Mouse (Mus musculus): ENCODE data around the gene Aif1l. TPM values are rescaled to one million over a fixed set of nuclear protein-coding genes. Genes with fewer than 3 reads are reported as not detected.
A peak's percentile ranks its signal among the peaks of the same experiment; 100 is the strongest.
"Not testable (repeated sequence)": the region's sequence is repeated elsewhere in the genome, so short reads cannot be mapped to it uniquely, and the experiment has no call there.

Aif1l gene
- 1 to 10 TPM; 1.3 to 3.7 (median 2.3) TPM for total RNA-seq (2022)

DNA sequence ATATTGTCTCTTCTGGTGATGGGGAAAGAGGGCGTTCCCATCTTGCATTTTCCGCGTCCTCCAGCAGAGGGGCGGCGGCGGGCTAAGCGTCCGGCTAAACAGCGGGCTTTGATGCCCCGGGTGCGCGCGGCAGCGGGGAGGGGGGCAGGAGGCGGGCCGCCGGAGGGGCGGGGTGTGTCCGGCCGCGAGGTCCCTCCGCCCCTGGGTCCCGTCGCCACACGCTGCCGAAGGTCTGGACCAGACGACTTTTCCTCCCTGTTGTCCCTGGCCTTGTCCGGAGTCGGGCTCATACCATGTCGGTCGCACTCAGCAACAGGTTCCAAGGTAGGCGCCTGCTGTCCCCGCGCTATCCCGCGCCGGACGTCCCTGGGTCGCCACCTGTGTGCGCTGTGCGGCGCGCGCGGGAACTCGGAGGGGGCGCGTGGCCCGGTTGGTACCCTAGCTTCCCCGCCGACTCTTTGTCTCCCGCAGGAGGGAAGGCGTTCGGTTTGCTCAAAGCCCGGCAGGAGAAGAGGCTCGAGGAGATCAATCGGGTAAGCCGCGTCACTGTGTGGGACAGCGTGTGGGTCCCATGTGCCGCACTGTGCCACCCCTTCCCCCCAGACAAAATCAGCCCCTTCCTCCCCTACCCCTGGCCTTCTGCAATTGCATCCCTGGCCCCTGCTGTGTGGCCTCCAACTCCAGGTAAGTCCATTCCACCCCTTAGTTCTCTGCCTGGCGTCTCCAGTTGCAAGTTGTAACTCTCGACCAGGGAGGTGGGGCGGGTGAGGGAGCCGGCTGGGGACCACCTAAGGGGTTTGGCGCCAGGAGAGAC is at the start of gene Aif1l:
TSS of gene Aif1l (plus strand) at position 82 of the 814 bp plus-strand sequence.
- DNase-seq (ENCODE audit: low spot score in 2 of 2) = peak in 1 of 2 experiments; percentile 26

DNA sequence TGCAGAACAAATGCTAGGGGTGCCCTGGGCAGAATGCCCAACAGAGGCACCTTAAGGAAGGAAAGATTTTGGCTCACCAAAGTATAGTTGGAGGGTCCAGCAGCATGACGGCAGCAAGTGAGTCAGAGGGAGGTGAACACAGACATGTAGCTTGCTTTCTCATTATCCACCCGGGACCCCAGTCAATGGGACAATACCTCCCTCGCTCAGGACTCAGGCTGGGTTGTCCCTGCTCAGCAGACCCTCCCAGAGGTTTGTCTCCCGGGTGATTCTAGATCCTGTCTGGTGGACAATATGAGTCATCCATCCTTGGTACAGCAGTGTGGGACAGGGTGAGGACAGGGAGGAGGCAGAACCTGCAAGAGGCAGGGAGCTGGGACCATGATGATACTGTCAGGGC is 49.0 kb upstream of the Aif1l start:
- DNase-seq (ENCODE audit: low spot score in 2 of 2) = no peak

DNA sequence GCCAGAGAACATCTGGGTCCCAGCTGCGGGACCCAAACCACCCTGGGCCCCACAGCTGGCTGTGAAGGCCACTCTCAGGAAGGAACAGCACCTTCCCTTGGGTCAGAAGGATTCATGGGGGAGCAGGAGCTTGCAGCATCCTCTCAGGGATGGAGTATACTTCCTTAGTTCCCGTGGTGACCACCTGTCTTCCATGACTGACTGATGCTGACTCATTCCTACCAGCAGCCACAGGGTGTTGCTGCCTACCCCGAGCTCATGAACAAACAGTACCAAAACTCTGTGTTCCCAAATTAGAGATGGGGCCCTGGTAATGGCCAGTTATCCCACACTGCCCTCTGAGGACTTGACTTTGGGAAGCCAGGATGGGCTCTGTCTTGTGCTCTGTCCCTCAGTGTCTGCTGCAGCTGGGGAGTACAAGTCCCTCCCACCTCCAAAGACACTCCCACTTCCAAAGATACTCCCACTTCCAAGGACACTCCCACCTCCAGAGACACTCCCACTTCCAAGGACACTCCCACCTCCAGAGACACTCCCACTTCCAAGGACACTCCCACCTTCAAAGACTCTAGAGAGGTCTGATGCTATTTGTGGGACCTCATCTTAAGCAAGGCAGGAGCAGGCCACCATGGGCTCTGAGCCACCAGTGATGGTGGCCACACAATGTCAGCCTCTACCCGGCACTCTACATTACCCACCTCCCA is 48.1 kb upstream of the Aif1l start:
- DNase-seq (ENCODE audit: low spot score in 2 of 2) = no peak

DNA sequence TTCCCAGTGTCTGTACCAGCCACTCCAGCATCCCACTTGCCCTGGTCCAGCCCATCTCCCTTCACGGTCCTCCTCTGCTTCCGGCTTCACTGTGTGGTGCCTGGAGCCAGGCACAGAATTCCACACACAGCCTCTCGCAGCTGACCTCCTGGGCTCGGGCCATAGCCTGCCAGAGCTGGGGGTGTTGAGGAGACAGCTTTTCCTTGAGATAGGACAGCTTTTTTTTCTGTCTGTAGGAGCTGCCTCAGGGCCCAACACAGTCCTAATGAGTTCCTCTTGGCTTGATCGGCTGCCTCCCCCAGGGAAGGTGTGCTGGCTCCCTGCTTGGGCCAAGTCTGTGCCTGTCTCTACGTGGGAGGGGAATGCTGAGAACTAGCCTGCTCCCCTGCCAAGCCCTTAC is 45.9 kb upstream of the Aif1l start:
- no peak for DNase-seq (ENCODE audit: low spot score in 2 of 2)

DNA sequence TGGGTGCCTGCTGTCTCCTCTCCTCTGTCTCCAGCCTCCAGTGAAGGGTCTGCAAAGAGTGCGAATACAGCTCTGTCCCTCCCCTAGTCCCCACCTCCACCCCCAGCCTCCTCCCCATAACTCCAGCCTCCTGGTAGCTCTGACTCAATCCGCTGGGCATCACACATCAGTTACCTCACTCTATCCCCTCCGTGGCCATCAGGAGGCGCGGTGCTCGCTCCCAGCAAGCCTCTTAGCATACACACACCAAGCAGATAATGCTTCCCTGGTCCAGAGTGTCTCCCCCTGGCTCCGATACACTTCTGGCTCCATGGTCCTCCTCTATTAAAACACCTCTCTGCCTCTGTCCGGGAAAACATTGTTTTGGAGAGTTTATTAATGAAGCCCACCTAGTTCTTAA is 45.3 kb upstream of the Aif1l start:
- DNase-seq (ENCODE audit: low spot score in 2 of 2) = no peak

DNA sequence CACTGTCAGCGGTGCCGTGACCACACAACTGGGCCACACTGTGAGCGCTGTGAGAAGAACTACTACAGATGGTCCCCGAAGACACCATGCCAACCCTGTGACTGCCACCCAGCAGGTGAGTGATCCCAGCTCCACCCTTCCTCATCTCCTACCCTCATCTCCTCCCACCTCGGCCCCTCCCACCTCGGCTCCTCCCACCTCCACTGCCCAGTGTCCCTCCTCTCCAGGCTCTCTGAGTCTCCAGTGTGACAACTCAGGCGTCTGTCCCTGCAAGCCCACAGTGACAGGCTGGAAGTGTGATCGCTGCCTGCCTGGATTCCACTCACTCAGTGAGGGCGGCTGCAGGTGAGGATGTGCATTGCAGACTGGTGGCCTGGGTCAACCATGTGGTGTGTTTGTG is 44.3 kb upstream of the Aif1l start:
- DNase-seq (ENCODE audit: low spot score in 2 of 2) = no peak

DNA sequence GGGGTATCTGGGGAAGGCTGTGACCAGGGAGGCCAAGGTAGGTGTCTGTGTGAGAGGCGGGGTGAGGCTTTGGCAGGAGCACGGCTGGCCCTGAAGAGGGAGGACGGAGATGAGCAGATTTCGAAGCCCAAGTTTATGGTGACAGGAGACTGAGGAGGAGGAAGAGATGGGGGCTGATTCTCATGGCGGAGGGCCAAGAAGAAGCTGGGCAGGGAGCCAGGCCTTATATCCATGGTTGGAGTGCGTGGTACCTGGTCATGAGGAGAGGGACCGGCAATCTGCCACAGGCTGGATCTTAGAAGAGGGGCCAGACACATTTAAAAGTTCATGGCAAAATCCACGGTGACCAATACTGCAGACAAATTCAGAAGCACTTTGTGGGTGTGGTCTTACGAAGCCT is 43.5 kb upstream of the Aif1l start:
- no peak for DNase-seq (ENCODE audit: low spot score in 2 of 2)

DNA sequence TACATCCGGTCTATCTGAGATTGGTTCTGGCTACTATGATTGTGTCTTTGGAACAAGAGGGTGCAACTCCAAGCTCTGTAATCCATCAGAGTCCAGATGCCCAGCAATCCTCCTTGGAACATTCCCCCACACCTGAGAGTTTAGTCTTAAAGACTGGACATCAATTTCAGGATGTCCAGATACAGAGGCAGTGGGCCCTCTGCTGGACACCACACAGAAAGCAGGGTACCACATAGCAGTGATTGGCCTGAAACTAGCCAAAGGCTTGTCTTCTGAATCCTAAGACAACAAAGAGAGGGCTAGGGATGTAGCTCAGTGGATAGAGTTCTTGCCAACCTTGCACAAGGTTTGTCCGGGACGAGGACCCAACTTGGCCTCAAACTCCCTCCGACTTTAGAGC is 37.4 kb upstream of the Aif1l start:
- no peak for DNase-seq (ENCODE audit: low spot score in 2 of 2)

DNA sequence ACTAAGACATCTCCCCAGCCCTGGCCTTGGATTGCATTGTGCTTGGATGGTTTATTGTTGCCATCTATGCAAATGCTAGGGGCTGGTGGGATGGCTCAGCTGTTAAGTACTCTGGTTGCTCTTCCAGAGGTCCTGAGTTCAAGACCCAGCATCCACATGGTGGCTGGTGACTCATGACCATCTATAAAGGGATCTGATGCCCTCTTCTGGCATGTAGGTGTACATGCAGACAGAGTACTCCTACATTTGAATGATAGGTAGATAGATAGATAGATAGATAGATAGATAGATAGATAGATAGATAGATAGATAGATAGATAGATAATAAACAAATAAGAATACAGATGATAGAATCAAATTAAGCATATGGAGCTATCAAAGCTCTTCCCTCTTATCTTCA is 35.7 kb upstream of the Aif1l start:
- not testable (repeated sequence) for DNase-seq (ENCODE audit: low spot score in 2 of 2)

DNA sequence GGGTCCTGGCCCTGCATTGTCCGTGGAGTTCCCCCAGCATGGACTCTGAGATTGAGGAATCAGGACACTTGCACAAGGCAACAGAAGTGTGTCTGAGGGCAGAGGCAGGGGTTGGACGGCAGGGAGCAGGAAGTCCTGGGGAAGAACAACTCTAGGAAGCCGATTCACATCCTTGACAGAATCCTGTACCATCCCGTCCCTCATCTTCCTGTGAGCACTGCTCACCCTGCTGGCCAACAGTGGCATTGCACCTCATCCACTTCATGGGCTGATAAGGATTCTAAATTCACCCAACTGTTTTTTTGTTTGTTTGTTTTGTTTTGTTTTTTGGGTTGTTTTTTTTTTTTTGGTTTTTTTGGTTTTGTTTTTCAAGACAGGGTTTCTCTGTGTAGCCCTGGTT is 34.8 kb upstream of the Aif1l start:
- DNase-seq (ENCODE audit: low spot score in 2 of 2) = peak; percentile 56 to 57

DNA sequence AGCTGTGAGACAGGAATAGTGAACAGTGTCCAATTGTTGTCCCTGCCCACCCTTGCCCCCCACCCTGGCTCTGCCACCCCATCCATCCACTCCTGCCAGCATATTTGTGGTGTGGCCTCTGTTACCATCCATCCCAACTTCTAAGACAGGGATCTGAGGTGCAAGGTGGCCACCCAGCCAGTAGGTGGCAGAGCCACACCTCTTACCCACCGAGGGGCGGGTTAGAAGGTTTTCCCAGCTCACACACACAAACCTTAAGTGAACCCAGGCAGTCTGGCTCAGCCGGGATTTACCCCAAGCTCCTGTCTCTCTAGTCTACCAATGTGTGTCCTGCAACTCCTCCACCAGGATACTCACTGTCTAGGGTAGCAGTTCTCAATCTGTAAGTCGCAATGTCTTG is 32.3 kb upstream of the Aif1l start:
- DNase-seq (ENCODE audit: low spot score in 2 of 2) = peak in 1 of 2 experiments; percentile 41

DNA sequence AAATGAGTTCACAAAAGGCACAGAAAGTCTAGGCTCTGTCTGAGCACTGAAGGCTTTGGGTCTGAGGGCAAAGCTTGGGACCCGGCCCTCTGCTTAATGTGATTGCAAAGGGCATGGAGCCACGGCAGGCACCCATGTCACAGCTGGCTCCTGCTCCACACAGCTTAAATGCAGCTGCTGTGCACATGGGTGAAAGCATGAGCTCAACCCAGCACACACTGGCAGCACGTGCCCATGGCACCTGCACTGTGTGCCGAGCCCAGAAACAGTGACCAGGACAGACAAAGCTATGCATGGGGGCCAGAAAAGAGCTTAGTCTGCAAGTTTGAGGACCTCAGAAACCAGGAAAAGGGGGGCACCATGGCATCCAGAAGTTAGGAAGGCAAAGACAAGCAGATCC is 26.3 kb upstream of the Aif1l start:
- no peak for DNase-seq (ENCODE audit: low spot score in 2 of 2)

DNA sequence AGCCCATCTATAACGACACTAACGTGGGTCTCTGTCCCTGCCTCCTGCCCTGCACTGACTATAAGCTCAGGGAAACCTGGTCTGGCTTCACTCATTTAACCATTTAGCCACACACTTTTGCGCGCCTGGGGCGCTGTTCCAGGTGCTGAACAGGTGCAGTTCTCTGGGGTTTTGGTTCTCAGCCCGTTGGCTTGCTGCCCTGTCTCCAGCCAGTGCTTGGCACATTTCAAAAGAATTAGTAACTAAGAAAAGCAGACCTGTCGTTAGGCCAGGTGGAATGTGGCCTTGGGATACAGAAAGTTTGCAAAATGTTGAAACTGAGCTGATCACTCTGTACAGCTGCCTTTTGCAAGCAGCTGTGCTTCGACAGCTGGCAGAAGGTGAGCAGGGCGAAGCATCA is 25.1 kb upstream of the Aif1l start:
- DNase-seq (ENCODE audit: low spot score in 2 of 2) = no peak

DNA sequence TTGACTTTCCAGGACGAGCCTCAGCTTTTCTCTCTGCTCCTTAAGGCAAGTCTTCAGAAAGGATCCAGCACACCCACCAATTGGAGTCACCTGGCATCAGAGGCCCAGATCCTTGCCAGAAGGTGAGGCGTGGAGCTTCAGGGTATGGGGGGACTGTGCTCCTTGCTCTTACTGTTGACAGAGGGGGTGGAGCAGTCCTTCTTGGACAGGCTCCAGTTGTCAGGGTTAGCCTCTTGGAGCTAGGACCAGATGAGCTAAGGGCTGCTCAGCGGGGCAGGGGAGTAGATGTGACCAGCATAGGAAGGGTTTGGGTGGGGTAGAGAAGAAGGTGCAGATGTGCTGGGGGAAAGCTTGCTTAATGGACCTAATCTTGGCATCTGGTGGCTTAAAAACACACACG is 24.0 kb upstream of the Aif1l start:
- no peak for DNase-seq (ENCODE audit: low spot score in 2 of 2)

DNA sequence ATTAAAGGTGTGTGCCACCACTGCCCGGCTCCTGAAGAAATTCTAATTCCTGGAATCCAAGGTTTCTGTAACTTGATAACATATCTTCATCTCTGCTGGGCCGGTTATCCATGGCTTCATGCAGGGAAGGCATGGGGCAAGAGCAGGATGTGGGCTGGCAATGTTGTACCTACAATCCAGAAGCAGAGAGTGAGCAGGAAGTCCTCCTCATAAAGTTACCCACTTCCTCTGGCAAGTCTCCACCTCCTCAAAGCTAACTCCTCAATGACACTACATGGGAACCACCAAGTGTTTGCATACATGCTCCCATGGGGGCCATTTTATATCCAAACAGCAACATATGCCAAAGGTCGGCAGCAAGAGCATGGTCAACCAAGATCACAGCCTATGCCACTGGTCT is 20.3 kb upstream of the Aif1l start:
- DNase-seq (ENCODE audit: low spot score in 2 of 2) = no peak

DNA sequence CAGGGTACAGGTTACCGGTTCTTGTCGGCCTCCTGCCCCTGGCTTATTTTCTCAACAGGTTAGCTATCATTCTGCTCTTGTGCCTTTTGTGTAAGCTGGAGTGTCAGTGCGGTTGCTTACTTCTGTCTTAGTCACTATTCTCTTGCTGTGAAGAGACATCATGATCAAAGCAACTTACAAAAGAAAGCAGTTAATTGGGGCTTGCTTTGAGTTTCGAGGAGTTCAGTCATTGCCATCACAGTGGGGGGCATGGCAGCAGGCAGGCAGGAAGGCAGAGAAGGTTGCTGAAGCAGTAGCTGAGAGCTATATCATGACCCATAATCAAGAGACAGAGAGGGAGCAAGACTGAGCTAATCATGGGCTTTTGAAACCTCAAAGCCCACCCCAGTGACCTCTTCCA is 15.4 kb upstream of the Aif1l start:
- no peak for DNase-seq (ENCODE audit: low spot score in 2 of 2)

DNA sequence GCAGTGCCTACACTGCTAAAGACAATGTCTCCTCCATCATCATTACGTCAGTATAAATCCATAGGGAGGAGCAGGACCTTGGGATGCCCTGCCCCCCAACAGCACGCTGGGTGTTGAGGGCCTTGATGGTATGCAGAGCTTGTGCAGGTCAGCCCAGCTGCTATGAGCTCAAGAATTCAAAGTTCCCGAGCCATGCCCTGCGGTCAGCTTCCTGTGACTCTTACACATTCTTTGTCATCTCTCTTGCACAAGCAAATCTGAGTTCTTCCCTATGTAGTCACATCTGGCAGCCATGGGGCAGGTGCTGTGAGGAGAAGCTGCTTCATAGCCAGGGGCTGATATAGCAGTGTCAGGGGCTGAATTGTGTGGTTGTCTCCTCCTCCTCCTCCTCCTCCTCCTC is 14.9 kb upstream of the Aif1l start:
- no peak for DNase-seq (ENCODE audit: low spot score in 2 of 2)

DNA sequence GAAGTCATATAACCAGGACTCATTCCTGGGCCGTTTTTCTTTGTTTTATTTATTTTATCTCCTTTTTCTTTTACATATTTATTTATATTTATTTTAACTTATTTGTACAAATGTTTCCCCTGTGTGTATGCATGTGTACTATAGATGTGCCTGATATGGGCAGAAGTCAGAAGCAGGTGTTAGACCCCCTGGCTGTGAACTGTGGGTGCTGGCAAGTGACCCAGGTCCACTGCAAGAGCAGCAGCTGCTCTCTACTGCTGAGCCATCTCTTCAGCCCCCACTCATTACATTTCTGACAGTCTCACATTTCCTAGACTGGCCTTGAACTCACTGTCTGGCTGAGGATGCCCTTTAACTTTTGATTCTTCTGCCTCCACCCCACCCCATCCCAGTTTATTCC is 11.6 kb upstream of the Aif1l start:
- no peak for DNase-seq (ENCODE audit: low spot score in 2 of 2)

DNA sequence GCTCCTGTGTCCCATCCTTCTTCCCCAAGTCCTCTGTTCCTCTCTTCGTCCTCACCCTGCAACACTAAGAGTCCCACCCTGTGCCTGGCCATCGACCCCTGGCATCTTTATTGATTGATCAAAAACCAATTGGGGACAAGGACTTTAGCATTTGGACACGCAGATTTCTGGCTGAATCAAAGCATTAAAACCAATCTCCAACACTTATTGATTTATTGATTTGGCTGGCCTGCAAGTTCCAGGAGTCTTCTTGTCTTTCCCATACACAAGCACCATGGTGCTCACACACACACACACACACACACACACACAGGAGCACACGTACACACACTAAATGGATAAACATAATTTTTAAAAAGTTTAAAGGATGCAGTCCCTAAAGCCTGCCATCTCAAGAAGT is 6.9 kb upstream of the Aif1l start:
- no peak for DNase-seq (ENCODE audit: low spot score in 2 of 2)

DNA sequence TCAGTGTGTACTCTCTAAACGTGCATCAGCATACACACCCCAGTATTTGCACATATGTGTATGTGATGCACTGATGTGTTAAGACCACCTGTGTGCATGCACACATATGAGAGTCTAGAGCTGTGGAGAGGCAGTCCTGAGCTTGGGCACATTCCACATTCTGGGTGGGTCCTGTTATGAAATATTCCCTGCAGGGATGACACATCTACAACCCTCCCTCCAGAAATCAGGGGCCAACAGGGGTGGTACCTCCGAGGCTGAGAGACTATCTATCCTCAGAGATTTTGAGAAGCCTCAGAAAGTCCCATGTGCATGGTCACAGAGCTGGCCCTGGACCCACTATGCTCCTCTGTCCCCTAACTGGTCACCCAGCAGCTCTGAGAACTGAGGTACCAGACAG is 4.4 kb upstream of the Aif1l start:
- peak in 1 of 2 experiments; percentile 34 for DNase-seq (ENCODE audit: low spot score in 2 of 2)

DNA sequence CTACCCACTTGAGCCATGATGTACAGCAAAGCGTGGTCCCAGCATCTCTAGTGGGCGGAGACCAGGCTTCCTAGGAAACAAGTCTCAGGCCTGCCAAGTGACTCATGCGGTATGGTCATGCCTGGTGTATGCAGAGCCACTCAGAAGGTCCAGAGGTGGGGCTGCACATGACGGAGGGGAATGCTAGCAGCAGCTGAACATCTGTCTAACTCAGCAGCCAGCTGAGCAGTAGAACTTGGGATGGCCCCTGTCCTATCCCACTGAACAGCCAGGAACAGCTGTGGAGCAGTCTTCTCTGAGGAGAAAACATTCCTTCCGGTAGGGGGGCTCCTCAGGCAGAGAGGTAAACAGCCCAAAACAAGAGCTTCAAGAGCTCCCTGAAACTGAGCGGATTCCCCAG is 1.5 kb upstream of the Aif1l start:
- peak; percentile 59 to 67 for DNase-seq (ENCODE audit: low spot score in 2 of 2)

DNA sequence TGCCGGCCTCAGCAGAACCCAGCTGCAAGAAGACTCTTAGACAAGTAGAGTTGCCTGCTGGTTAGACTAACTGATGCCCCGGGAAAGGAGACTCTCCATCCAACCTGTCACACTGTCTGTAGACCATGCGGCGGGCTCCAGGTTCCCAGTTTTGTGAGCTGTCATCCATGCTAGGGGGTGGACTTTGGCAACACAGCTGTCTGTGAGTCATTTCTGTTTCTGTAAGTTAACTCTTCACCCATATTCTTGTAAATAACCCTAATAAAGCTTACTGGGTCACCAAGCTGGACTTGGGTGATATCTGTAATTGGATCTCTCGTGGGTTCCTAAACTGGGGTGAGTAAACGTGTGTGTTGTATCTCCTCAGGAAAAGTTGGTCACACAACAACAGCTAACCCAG is 1.1 kb upstream of the Aif1l start:
- no peak for DNase-seq (ENCODE audit: low spot score in 2 of 2)

DNA sequence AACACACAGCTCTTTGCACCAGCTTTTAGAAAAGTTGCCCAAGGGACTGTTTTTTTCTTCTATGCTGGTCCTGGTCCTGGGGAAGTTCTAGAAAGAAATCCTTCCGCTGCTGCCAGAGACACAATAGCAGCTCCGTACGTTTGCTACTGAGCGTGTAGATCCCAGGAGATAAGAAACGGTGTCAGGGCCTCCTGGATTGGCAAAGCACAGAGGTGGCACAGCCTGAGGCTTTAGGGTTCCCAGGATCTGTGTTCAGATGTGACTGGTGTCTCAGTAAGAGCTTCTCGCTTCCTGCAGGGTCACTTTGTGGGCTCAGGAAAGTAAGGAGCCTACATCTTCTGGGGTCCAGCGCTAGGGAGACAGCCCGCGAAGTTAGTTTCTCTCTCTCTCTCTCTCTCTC is 1.0 kb downstream of the Aif1l start:
- no peak for DNase-seq (ENCODE audit: low spot score in 2 of 2)

Measured in gastrocnemius, adult 8-10 months (tissue).